Mouse (Mus musculus) liver, embryonic 13.5 days (tissue): ENCODE data around the gene B3gat2. TPM values are rescaled to one million over a fixed set of nuclear protein-coding genes. Genes with fewer than 3 reads are reported as not detected.

Experiments
- ATAC-seq: fragments of 200-750 bp; cut with Nextera tagmentation; 2 replicates; pipeline ENCODE4 v1.8.0; 2017; ENCODE audit warnings: low read depth, mild to moderate bottlenecking, moderate number of reproducible peaks, moderate library complexity
- DNase-seq: peaks from one replicate; pipeline ENCODE4 v3.0.0; 2022
- H3K27ac ChIP-seq: fragments of 300-500 bp; sonication (generic); 2 replicates; pipeline ENCODE4 v1.5.1; 2015; ENCODE audit warnings: moderate library complexity, mild to moderate bottlenecking, inconsistent platforms
- H3K27me3 ChIP-seq: fragments of 300-500 bp; sonication (generic); 2 replicates; pipeline ENCODE4 v1.6.1; 2015; ENCODE audit warnings: mild to moderate bottlenecking, inconsistent platforms
- H3K36me3 ChIP-seq: fragments of 300-500 bp; sonication (generic); 2 replicates; pipeline ENCODE4 v1.6.1; 2015; ENCODE audit warnings: mild to moderate bottlenecking, inconsistent platforms
- H3K4me1 ChIP-seq: fragments of 300-500 bp; sonication (generic); replicated peaks from 2 replicates; pipeline ENCODE4 v1.6.1; 2015; ENCODE audit warnings: inconsistent platforms
- H3K4me2 ChIP-seq: fragments of 300-500 bp; sonication (generic); 2 replicates; pipeline ENCODE4 v1.6.1; 2015; ENCODE audit warnings: inconsistent platforms, mild to moderate bottlenecking, moderate library complexity
- H3K4me3 ChIP-seq: fragments of 300-500 bp; sonication (generic); replicated peaks from 2 replicates; pipeline ENCODE4 v1.5.1; 2015; ENCODE audit warnings: mild to moderate bottlenecking, inconsistent platforms
- H3K9ac ChIP-seq: fragments of 300-500 bp; sonication (generic); 2 replicates; pipeline ENCODE4 v1.6.1; 2015; ENCODE audit warnings: mild to moderate bottlenecking, inconsistent platforms
- H3K9me3 ChIP-seq: fragments of 300-500 bp; sonication (generic); replicated peaks from 2 replicates; pipeline ENCODE4 v1.6.1; 2016; ENCODE audit warnings: inconsistent platforms
- WGBS: fragments of 180-500 bp; shearing (Covaris S2); methylation state at CpG from one replicate; pipeline ENCODE4 v1.1.7; 2015; ENCODE audit not compliant: insufficient replicate concordance; 5-methylcytosine and 5-hydroxymethylcytosine counted together
- polyA plus RNA-seq: library from polyadenylated mRNA; unstranded; fragments of >200 nt; fragmentation: Nextera tagmentation; extraction: Ambion mirVana; gene quantifications from 2 replicates; pipeline ENCODE4 v1.2.1, GENCODE M21; 2015

Gene B3gat2
- polyA plus RNA-seq, 1 experiment from 2014 or later: 0.17 TPM

- DNase-seq (no peak), ATAC-seq (no peak)
- Histone ChIP-seq H3K9me3 (no peaks in the 10 kb centered on the region), H3K4me3 (no peak overlapping the region), H3K4me1 (no peaks in the 10 kb centered on the region; the same call in 1 of the 2 replicates), H3K27me3 (no peaks in the 10 kb centered on the region), H3K27ac (no peak overlapping the region), H3K4me2 (no peak overlapping the region), H3K9ac (no peak overlapping the region), H3K36me3 (peaks cover 32% of the 10 kb centered on the region)
Measured at GRCm38 (mm10) chr1:23840924-23841323, 79.4 kb downstream of the B3gat2 start.

- Histone ChIP-seq H3K9ac (no peak overlapping the region), H3K4me3 (no peak overlapping the region), H3K27me3 (no peaks in the 10 kb centered on the region), H3K4me2 (no peak overlapping the region), H3K27ac (no peak overlapping the region), H3K9me3 (no peaks in the 10 kb centered on the region), H3K4me1 (no peaks in the 10 kb centered on the region), H3K36me3 (peaks cover 44% of the 10 kb centered on the region)
- DNase-seq (no peak), ATAC-seq (no peak)
- WGBS: 69% methylated on average over 3 of the region's 3 CpGs
Measured at GRCm38 (mm10) chr1:23842629-23843028, 81.1 kb downstream of the B3gat2 start.

GRCm38 (mm10) chr1:23843790-23844189 lies 82.2 kb downstream of the B3gat2 start:
- Histone ChIP-seq H3K27ac (no peak overlapping the region), H3K9ac (no peak overlapping the region), H3K36me3 (peaks cover 53% of the 10 kb centered on the region), H3K4me2 (no peak overlapping the region), H3K4me3 (no peak overlapping the region), H3K9me3 (no peaks in the 10 kb centered on the region), H3K27me3 (no peaks in the 10 kb centered on the region), H3K4me1 (no peaks in the 10 kb centered on the region)
- 82% methylated on average over 7 of the region's 7 CpGs for WGBS
- DNase-seq (no peak), ATAC-seq (no peak)

GRCm38 (mm10) chr1:23845007-23845406 lies 83.5 kb downstream of the B3gat2 start:
- Histone ChIP-seq H3K4me1 (no peaks in the 10 kb centered on the region), H3K9me3 (no peaks in the 10 kb centered on the region), H3K27ac (no peak overlapping the region; the same call in 1 of the 2 replicates), H3K4me2 (no peak overlapping the region), H3K36me3 (peaks cover 56% of the 10 kb centered on the region), H3K9ac (no peak overlapping the region), H3K4me3 (no peak overlapping the region), H3K27me3 (no peaks in the 10 kb centered on the region)
- WGBS: 92% methylated on average over 10 of the region's 10 CpGs
- no peak for DNase-seq
- no peak for ATAC-seq

- Histone ChIP-seq H3K4me1 (no peaks in the 10 kb centered on the region), H3K4me2 (no peak overlapping the region), H3K27ac (no peak overlapping the region), H3K4me3 (no peak overlapping the region), H3K27me3 (no peaks in the 10 kb centered on the region), H3K36me3 (peaks cover 61% of the 10 kb centered on the region), H3K9ac (no peak overlapping the region), H3K9me3 (no peaks in the 10 kb centered on the region)
- WGBS: 88% methylated on average over 10 of the region's 10 CpGs
- DNase-seq (no peak), ATAC-seq (no peak)
Measured at GRCm38 (mm10) chr1:23846044-23846680, 84.6 kb downstream of the B3gat2 start.

GRCm38 (mm10) chr1:23855623-23856022 lies 94.1 kb downstream of the B3gat2 start:
- no peak overlapping the region for H3K4me2 ChIP-seq
- H3K27me3 ChIP-seq: no peaks in the 10 kb centered on the region
- H3K4me1 ChIP-seq: no peaks in the 10 kb centered on the region
- no peak overlapping the region for H3K9ac ChIP-seq
- DNase-seq: no peak
- H3K27ac ChIP-seq: no peak overlapping the region
- H3K36me3 ChIP-seq: peaks cover 37% of the 10 kb centered on the region
- H3K4me3 ChIP-seq: no peak overlapping the region
- H3K9me3 ChIP-seq: no peaks in the 10 kb centered on the region
- ATAC-seq: no peak
- 89% methylated on average over 3 of the region's 3 CpGs for whole genome bisulfite sequencing

GRCm38 (mm10) chr1:23860944-23861343 lies 99.4 kb downstream of the B3gat2 start:
- H3K27ac ChIP-seq: no peak overlapping the region
- peaks cover 29% of the 10 kb centered on the region for H3K36me3 ChIP-seq
- H3K9me3 ChIP-seq: no peaks in the 10 kb centered on the region
- no peak overlapping the region for H3K4me2 ChIP-seq
- H3K27me3 ChIP-seq: no peaks in the 10 kb centered on the region
- WGBS: 72% methylated on average over 2 of the region's 2 CpGs
- no peak overlapping the region for H3K9ac ChIP-seq
- no peak overlapping the region for H3K4me3 ChIP-seq
- ATAC-seq (no peak), DNase-seq (no peak)
- no peaks in the 10 kb centered on the region for H3K4me1 ChIP-seq

GRCm38 (mm10) chr1:23865566-23865965 lies 104.0 kb downstream of the B3gat2 start:
- H3K4me3 ChIP-seq: no peak overlapping the region
- no peak overlapping the region for H3K27ac ChIP-seq
- no peaks in the 10 kb centered on the region for H3K27me3 ChIP-seq
- H3K4me2 ChIP-seq: no peak overlapping the region
- H3K9me3 ChIP-seq: no peaks in the 10 kb centered on the region
- DNase-seq: no peak
- H3K4me1 ChIP-seq: no peaks in the 10 kb centered on the region
- no peak for ATAC-seq
- H3K36me3 ChIP-seq: peaks cover 9% of the 10 kb centered on the region
- no peak overlapping the region for H3K9ac ChIP-seq
- 91% methylated on average over 7 of the region's 7 CpGs for WGBS

- ATAC-seq: no peak
- Histone ChIP-seq H3K27ac (no peak overlapping the region), H3K4me2 (no peak overlapping the region), H3K4me1 (no peaks in the 10 kb centered on the region), H3K9me3 (no peaks in the 10 kb centered on the region), H3K4me3 (no peak overlapping the region), H3K27me3 (no peaks in the 10 kb centered on the region), H3K9ac (no peak overlapping the region), H3K36me3 (peaks cover 19% of the 10 kb centered on the region)
- no peak for DNase-seq
- 65% methylated on average over 2 of the region's 2 CpGs for WGBS
Measured at GRCm38 (mm10) chr1:23867350-23867862, 105.9 kb downstream of the B3gat2 start.

GRCm38 (mm10) chr1:23872194-23872593 lies 110.6 kb downstream of the B3gat2 start:
- Histone ChIP-seq H3K9me3 (no peaks in the 10 kb centered on the region), H3K27ac (no peak overlapping the region), H3K36me3 (peaks cover 32% of the 10 kb centered on the region), H3K4me1 (no peaks in the 10 kb centered on the region), H3K27me3 (no peaks in the 10 kb centered on the region), H3K9ac (no peak overlapping the region), H3K4me3 (no peak overlapping the region), H3K4me2 (no peak overlapping the region)
- whole genome bisulfite sequencing: 96% methylated on average over 1 of the region's 1 CpGs
- no peak for ATAC-seq
- DNase-seq: no peak

- no peak for DNase-seq
- H3K36me3 ChIP-seq: no peaks in the 10 kb centered on the region
- no peak overlapping the region for H3K4me2 ChIP-seq
- no peak overlapping the region for H3K9ac ChIP-seq
- H3K4me1 ChIP-seq: peaks cover 11% of the 10 kb centered on the region
- ATAC-seq: no peak
- no peaks in the 10 kb centered on the region for H3K27me3 ChIP-seq
- no peak overlapping the region for H3K27ac ChIP-seq
- no peaks in the 10 kb centered on the region for H3K9me3 ChIP-seq
- WGBS: 79% methylated on average over 1 of the region's 1 CpGs
- H3K4me3 ChIP-seq: no peak overlapping the region
Measured at GRCm38 (mm10) chr1:23882681-23883080, 121.1 kb downstream of the B3gat2 start.

- ATAC-seq (no peak), DNase-seq (no peak)
- H3K27me3 ChIP-seq: no peaks in the 10 kb centered on the region
- no peak overlapping the region for H3K9ac ChIP-seq
- no peak overlapping the region for H3K27ac ChIP-seq
- peaks cover 11% of the 10 kb centered on the region for H3K4me1 ChIP-seq
- H3K4me3 ChIP-seq: no peak overlapping the region
- 71% methylated on average over 2 of the region's 2 CpGs for WGBS
- H3K9me3 ChIP-seq: no peaks in the 10 kb centered on the region
- no peaks in the 10 kb centered on the region for H3K36me3 ChIP-seq
- H3K4me2 ChIP-seq: no peak overlapping the region
Measured at GRCm38 (mm10) chr1:23884087-23884668, 122.6 kb downstream of the B3gat2 start.
